Mouse (Mus musculus) liver, adult 2 months (tissue): ENCODE data around the gene Zp3.

Experiments
- CTCF ChIP-seq: fragments of 200-500 bp; IDR thresholded peaks from 2 replicates; pipeline ENCODE4 v1.5.1; 2011; ENCODE audit warnings: low read depth, low read length, control low read depth
- POLR2A ChIP-seq: fragments of 200-500 bp; IDR thresholded peaks from 2 replicates; pipeline ENCODE4 v1.6.1; 2011; ENCODE audit warnings: low read length, control low read depth; ENCODE audit not compliant: insufficient read depth; ENCODE audit errors: extremely low read depth

DNA sequence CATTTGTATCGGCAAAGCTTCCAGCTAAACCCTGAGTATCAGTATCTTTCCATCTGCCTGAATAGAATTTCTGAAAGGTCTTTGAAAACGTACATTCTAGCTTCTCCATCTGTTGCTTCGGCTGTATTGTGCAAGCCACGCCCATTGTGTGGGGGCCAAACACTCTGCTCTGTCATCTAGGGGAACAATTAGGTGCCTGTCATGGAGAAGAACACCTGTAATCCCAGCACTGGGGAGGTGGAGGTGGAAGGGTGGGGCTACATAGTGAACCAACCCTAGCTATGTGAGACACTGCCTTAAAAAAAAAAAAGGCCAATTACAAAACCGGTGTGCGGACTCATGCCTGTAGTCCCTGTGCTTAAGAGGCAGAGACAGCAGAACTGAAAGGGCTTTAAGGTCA is 37.2 kb upstream of the Zp3 start:
- TF ChIP-seq CTCF (no peak), POLR2A (no peak)
